Mouse (Mus musculus) retina, postnatal 1 day (tissue): ENCODE results near the gene Mb21d2.
A peak's percentile ranks its signal among the peaks of the same experiment; 100 is the strongest.

ENCODE experiments used
- DNase-seq: peaks from one replicate; pipeline ENCODE4 v3.0.0-alpha.2; 2012

Gene Mb21d2

DNA sequence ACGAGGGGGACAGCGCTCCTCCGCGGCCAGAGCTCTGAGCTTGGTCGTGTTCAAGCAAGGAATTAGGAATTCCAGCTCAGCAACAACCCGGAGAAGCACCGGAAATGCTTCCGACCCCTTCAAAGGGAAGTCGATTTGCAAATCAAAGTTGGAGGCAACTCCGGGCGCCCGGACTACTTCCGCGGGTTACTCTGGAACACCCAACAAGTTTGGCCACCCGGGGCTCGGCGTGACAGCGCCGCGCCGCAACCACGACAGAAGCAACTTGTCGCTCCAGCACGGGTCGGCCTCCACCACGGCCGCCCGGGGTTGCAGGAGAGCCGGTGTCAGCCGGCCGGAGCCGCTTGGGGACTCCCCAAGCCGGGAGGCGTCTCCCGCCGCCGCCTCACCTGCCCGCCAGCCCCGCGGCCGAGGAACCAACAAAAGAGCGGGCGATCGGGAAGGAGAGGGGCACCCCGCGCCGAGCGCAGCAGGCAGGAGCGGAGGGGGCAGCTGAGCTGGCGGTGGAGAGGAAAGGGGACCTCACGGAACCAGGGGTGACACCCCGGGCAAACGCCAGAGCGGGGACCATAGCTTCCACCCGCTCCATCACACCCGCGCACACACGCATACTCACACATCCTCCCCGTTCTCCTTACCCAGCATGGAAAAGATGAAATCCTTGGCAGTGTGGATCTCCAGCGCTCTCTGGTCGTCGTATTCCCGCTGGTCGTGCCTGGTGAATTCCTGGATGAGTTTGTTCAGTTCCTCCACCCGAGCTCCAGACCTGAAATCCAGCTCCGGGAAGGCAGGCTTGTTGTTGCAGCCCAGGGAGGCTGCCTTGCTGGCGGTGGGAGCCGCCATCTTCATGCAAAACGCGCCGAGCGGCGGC, at the start of gene Mb21d2:
Gene Mb21d2 (minus strand): TSS at position 859 of the 871 bp plus-strand sequence.
- DNase-seq = peak; percentile 76

DNA sequence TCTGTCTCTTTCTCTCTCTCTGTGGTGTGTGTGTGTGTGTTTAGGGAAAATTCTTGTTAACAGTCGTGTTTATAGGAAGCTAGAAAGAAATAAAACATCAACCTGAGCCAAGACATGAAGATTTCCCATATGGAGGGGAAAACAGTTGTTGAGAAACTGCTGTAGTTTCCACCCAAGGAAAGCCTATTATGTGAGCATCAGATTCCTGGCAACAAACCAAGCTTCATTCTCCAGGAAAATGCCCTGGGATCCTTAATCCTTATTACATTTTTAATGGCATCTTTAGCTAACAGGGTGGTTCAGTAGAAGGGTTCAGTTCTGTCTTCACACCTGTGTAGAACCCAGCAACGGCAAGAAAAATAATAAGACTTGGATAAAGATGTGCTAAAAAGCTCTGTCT, 36.8 kb upstream of the Mb21d2 start:
- DNase-seq = no peak

- no peak for DNase-seq
Observed at GRCm38 (mm10) chr16:28964048-28964447, 34.6 kb upstream of the Mb21d2 start.

GRCm38 (mm10) chr16:28962987-28963386, 33.5 kb upstream of the Mb21d2 start:
- DNase-seq = no peak

DNA sequence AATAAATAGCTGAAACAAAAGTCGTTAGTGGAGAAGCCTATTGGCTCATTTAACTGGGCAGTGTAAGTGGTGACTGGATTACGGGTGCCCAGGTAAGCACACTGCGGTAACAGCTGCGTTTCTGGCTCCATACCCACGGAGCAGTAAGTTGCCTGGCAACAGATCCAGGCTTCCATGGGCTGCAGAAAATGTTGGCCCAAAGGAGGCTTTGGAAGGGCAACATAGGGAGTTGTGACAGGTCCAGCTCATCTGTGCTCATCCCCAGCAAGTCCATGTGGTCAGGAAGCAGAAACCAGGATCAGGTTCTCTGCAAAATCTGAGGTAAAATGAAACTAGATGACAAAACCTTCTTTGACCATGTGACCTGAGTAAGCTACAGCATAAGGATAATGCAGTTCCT, 20.3 kb upstream of the Mb21d2 start:
- DNase-seq = no peak

DNA sequence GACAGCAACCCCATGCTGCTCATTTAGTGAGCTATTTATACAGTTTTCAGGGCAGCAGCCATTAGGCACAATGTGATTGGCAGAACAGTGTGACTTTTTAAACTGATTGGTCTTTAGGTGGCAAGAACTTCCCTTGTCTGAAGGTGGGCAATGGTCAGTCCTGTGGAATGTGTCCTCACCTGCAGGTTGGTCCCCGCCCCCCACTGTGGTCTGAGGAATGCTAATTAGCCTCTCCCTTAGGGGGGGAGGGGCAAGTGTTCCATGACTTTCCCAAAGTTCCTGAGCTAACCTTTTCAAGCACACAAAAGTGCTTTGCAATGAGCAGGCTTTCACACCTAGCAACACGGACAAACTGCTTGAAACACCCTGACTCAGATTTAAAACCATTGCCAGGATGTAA, 13.8 kb upstream of the Mb21d2 start:
- no peak for DNase-seq

- DNase-seq = peak; percentile 31
Observed at GRCm38 (mm10) chr16:28936181-28936792, 6.8 kb upstream of the Mb21d2 start.

GRCm38 (mm10) chr16:28935701-28936100, 6.2 kb upstream of the Mb21d2 start:
- DNase-seq = no peak

DNA sequence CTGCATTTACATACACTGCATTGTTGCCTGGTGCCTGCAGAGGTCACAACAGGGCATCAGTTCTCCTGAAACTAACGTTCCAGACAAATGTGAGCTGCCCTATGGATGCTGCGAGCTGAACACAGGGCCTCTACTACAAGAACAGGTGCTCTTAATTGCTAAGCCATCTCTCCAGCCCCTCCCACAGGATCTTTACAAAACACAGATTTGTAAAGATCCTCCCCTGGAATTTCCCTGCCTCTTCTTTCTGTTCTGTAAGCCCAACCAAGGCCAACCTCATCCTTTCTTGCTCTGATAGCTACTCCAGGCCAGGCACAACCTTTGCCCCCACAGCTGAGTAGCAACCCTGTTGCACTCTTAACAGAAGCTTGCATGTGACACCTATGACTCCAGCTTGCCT, 1.7 kb upstream of the Mb21d2 start:
- DNase-seq = no peak

DNA sequence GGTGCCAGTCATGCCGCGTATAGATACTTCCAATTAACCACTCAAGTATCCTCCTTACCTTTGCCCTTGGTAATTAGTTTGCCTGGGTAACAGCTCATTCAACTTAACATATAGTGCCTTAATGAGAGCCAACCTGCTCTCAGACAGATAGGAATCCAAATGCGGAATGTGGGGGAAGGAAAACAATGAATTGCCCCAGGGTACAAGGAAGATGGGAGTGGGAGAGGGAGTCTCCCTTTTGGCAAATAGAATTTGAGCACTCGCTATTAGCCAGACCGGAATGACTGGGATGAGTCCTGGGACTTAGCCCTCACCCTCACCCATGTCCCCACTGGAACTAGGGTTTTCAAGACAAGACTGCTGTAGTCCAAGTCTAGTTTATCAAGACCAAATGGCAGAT, 953 bp upstream of the Mb21d2 start:
- DNase-seq = peak; percentile 24

- DNase-seq = peak; percentile 87
Observed at GRCm38 (mm10) chr16:28929686-28930291, 316 bp upstream of the Mb21d2 start.

- no peak for DNase-seq
Observed at GRCm38 (mm10) chr16:28928466-28928814, 1.0 kb downstream of the Mb21d2 start.

DNA sequence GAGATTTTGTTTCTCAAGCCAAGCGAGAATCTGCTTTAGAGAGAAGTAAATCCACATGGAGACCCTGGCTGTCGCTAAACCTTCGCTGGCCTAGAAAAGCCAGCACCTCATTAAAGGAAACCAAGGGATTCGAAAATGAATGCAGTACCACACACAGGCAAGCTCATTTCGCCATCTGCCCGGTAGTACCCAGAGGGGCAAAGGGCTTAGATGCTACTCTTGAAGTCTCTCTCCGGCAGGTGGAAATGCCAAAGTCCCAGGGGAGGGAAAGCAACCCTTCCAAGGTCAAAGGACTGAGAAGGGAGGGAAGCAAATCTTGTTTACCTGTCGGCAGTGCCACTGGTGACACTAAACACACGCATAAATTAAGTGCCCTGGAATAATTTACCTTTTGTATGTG, 2.1 kb downstream of the Mb21d2 start:
- DNase-seq = peak; percentile 84

DNA sequence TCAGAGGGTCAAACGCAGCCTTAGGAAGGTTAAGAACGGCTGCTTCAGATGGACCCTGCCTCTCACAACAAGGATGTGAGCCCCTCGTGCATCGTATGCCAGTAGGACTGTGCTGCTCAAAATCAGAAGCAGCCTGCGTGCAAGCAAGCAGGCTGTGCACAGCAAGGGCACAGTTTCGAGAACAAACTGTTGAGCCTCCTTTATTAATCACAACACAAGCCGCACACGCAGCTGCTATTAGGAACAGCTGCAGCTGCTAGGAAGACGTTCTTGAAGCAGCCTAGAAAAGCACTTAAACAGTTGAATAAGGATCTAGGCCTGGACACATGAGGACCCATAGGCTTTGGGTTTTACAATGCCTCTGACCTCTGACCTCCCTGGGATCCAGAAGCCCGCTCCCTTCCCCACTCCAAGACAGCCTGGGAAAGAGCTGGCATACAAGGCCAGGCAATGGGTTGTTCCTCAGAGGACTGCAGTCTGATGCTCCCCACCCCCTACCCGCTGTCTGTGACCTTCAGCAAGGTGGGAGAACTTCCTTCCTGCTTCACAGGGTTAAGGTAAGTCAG, 10.1 kb downstream of the Mb21d2 start:
- DNase-seq = peak; percentile 36

DNA sequence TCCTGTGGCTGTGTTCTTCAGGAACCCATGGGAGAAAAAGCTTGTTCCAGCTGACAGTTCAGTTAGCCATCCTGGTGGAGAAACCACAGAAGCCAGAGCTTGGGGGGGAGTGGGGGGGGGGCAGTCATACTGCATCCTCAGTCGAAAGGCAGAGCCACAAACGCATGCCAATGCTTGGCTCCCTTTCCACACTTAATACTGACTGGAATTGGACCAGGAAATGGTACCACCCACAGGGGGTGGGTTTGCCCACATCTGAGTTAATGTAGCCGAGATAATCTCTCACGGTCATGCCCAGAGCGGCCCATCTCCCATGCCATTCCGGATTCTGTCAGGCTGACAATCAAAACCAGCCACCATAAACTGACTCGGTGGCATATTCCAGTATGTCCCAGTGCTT, 14.1 kb downstream of the Mb21d2 start:
- DNase-seq = no peak

GRCm38 (mm10) chr16:28914709-28915108, 14.8 kb downstream of the Mb21d2 start:
- DNase-seq = no peak

- DNase-seq = no peak
Observed at GRCm38 (mm10) chr16:28911414-28912050, 17.9 kb downstream of the Mb21d2 start.

DNA sequence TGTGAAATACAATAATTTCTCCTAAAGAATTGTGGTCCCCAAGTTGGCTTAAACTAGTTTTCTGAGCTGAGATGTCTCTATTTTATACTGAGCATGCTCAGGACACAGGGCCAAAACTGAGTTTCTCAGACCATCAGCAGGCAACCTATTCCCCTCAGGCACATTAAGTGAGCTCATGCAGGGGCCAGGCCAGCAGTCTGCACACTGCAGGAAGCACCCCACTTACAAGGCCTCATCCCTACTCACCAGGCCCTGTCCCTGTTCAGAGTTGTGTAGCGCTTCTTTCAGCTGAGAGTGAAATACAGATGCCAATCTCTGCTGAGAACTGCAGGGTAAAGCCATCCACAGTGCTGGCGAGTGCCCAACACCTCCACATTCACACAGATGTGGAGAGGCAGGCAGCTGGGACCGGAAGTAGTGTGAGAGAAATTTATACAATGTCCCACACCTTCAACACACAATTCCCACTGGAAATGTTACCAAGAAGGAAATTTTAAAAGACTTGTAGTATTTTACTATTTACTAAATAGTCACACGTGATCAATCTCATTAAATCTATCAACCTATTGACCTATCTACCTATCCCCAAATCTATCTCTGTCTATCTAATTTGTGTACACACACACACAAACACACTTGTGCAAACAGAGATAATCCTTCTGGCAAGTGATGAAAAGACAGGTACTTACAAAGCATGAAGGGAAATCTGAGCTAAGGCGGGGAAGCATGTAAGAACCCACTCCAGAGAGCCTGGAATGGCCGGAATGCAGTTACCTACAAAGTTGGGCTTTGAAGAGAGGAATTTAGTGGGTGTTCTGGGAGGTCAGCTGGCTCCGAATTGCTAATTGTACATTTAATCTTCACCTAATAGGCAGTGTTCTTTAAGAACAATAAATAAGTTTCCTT, 22.9 kb downstream of the Mb21d2 start:
- no peak for DNase-seq

DNA sequence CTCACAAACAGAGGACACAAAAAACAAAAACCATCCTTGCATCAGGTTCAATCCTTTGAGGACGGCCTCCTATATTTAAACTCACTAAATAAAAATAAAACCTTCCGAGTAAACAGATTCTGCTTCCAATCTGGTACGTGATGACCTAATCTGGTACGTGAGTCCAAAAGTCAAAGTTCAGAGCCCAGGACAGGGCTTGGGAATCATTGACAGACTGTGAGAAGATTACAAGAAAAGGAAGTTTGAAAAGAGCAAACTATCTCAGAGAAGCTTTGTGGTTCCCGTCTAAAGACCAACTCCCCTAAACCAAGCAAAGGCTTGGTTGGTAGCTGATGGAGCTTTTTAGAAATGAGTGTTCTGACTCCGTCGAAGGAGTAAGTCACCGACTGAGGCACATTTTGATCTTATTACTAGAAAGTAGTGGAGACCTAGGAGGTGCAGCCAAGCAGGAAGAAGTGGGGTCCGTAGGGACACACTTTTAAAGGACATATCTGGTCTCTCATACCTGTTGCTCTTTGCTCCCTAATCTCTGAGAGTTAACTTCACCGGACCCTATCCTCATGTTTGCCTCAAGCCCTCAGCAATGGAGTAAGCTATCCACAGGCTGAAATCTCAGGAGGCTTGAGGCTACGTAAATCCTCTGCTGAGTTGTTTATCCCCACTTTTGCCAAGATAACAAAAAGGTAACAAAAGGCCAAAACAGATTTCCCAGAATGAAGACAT, 23.7 kb downstream of the Mb21d2 start:
- DNase-seq = no peak

GRCm38 (mm10) chr16:28902620-28903565, 26.6 kb downstream of the Mb21d2 start:
- DNase-seq = no peak
